In genomic region chr4:125990143-125990542, GRCm38 (mm10) we compare ENCODE assay signal across 8 mouse cellular contexts. TPM values are rescaled to one million over a fixed set of nuclear protein-coding genes. Genes with fewer than 3 reads are reported as not detected.
DNase-seq lines count a peak whose midpoint lies in the region; ATAC-seq and TF ChIP-seq lines count a peak whose summit lies in the region.

No protein-coding gene starts in this region.

- peak; percentile 72 for DNase-seq in liver
- DNase-seq in cerebellum, adult 8-10 months, result peak; percentile 39
- peak; percentile 86 for DNase-seq in kidney, postnatal 0 days (ENCODE audit: low spot score)
- DNase-seq in liver, embryonic 13.5 days, result peak; percentile 40
- DNase-seq in testis, postnatal 14 days (ENCODE audit: low spot score), result peak; percentile 54

- no peak overlapping the region for H3K27ac ChIP-seq in liver, embryonic 12.5 days
- H3K27ac ChIP-seq in kidney, postnatal 0 days, result no peak overlapping the region
- H3K27ac ChIP-seq in liver, embryonic 13.5 days, result no peak overlapping the region

- no peak overlapping the region for H3K4me2 ChIP-seq in liver, embryonic 12.5 days
- H3K4me2 ChIP-seq in kidney, postnatal 0 days (ENCODE audit: low read length), result no peak overlapping the region
- no peak overlapping the region for H3K4me2 ChIP-seq in liver, embryonic 13.5 days

- H3K4me3 ChIP-seq in liver, embryonic 12.5 days, result no peak overlapping the region
- H3K4me3 ChIP-seq in kidney, postnatal 0 days (replicated peaks; ENCODE audit: low read depth, low read length), result no peak overlapping the region
- H3K4me3 ChIP-seq in liver, embryonic 13.5 days (replicated peaks), result no peak overlapping the region

- no peak overlapping the region for H3K9ac ChIP-seq in liver, embryonic 12.5 days
- H3K9ac ChIP-seq in kidney, postnatal 0 days (ENCODE audit: low read depth, low read length), result no peak overlapping the region
- no peak overlapping the region for H3K9ac ChIP-seq in liver, embryonic 13.5 days

- no peaks in the 10 kb centered on the region for H3K9me3 ChIP-seq in liver, embryonic 12.5 days (replicated peaks)
- no peaks in the 10 kb centered on the region for H3K9me3 ChIP-seq in kidney, postnatal 0 days (replicated peaks; ENCODE audit: low read length)
- H3K9me3 ChIP-seq in liver, embryonic 13.5 days (replicated peaks), result no peaks in the 10 kb centered on the region

- ATAC-seq in liver, embryonic 12.5 days, result no peak
- ATAC-seq in frontal cortex, adult (ENCODE audit: low TSS enrichment), result peak; percentile 72
- ATAC-seq in kidney, postnatal 0 days (replicated peaks; ENCODE audit: low FRiP score, low read depth), result no peak
- ATAC-seq in liver, embryonic 13.5 days (ENCODE audit: low read depth), result no peak
- peak; percentile 72 for ATAC-seq in neutrophil, adult 5-6 weeks (ENCODE audit: extremely low read depth, insufficient number of reproducible peaks, low FRiP score, poor library complexity, severe bottlenecking)

- H3K27me3 ChIP-seq in liver, embryonic 12.5 days (replicated peaks), result peaks cover 15% of the 10 kb centered on the region
- H3K27me3 ChIP-seq in kidney, postnatal 0 days (ENCODE audit: insufficient read depth, low read length), result no peaks in the 10 kb centered on the region
- peaks cover 5% of the 10 kb centered on the region; the same call in 1 of the 2 replicates for H3K27me3 ChIP-seq in liver, embryonic 13.5 days

- H3K36me3 ChIP-seq in liver, embryonic 12.5 days, result no peaks in the 10 kb centered on the region
- H3K36me3 ChIP-seq in kidney, postnatal 0 days (ENCODE audit: insufficient read depth, low read length), result no peaks in the 10 kb centered on the region
- H3K36me3 ChIP-seq in liver, embryonic 13.5 days, result no peaks in the 10 kb centered on the region

- TF ChIP-seq CTCF in kidney, postnatal 0 days (IDR thresholded peaks at IDR 0.05; ENCODE audit: low read depth), result peak; percentile 88

- WGBS in liver, embryonic 12.5 days (ENCODE audit: insufficient replicate concordance), result 26% methylated on average over 6 of the region's 7 CpGs
- 29% methylated on average over 7 of the region's 7 CpGs for WGBS in kidney, postnatal 0 days
- 14% methylated on average over 7 of the region's 7 CpGs for whole genome bisulfite sequencing in liver, embryonic 13.5 days (ENCODE audit: insufficient replicate concordance)

- 0 out of 2 replicates have a peak, but pooled peaks cover 3% of the 10 kb centered on the region for H3K4me1 ChIP-seq in liver, embryonic 12.5 days
- no peaks in the 10 kb centered on the region for H3K4me1 ChIP-seq in kidney, postnatal 0 days (replicated peaks; ENCODE audit: insufficient read depth, low read length)
- H3K4me1 ChIP-seq in liver, embryonic 13.5 days (replicated peaks), result no peaks in the 10 kb centered on the region

RNA-seq across cellular contexts. Expression of gene Csf3r, which starts 34.2 kb away (rescaled TPM):
- polyA plus RNA-seq in liver, embryonic 12.5 days (2016; fragmentation: Nextera tagmentation; extraction: Ambion mirVana), result 2.8 TPM in 2 replicates
- 0.82 and 1.2 TPM in 2 replicates for polyA plus RNA-seq in kidney, postnatal 0 days (2015; fragmentation: Nextera tagmentation; extraction: Ambion mirVana)
- polyA plus RNA-seq in liver, embryonic 13.5 days (2015; fragmentation: Nextera tagmentation; extraction: Ambion mirVana), result 2.0 and 2.4 TPM in 2 replicates
- 2,879 and 3,175 TPM in 2 replicates for total RNA-seq in neutrophil, adult 5-6 weeks (2017)

RNA-seq across cellular contexts. Expression of gene Mrps15, which starts 56.6 kb away (rescaled TPM):
- 128 and 138 TPM in 2 replicates for polyA plus RNA-seq in liver, embryonic 12.5 days (2016; fragmentation: Nextera tagmentation; extraction: Ambion mirVana)
- polyA plus RNA-seq in kidney, postnatal 0 days (2015; fragmentation: Nextera tagmentation; extraction: Ambion mirVana), result 131 and 134 TPM in 2 replicates
- polyA plus RNA-seq in liver, embryonic 13.5 days (2015; fragmentation: Nextera tagmentation; extraction: Ambion mirVana), result 112 and 127 TPM in 2 replicates
- total RNA-seq in neutrophil, adult 5-6 weeks (2017), result 55.0 and 61.3 TPM in 2 replicates

Comparison
In these comparisons a context has a peak if more than half of its experiments do, and no peak if none do; other contexts are left out.
1. ATAC-seq: peak in frontal cortex, adult (single experiment) and neutrophil, adult 5-6 weeks (single experiment); none in liver, embryonic 12.5 days (single experiment), kidney, postnatal 0 days (single experiment) and liver, embryonic 13.5 days (single experiment).
2. Peak in every context shown above with its lines, with median percentiles within 50 percentile points of each other: DNase-seq.